Mouse (Mus musculus) embryonic fibroblast, embryonic 13.5 days (primary cell): ENCODE measurements around the gene 6030458C11Rik. TPM values are rescaled to one million over a fixed set of nuclear protein-coding genes. Genes with fewer than 3 reads are reported as not detected.

Experiments
- H3K27ac ChIP-seq: 2 replicates; pipeline ENCODE4 v1.5.1; 2012; ENCODE audit warnings: low read length, control low read depth, inconsistent platforms; ENCODE audit not compliant: insufficient read depth
- H3K4me1 ChIP-seq: 2 replicates; pipeline ENCODE4 v1.6.1; 2011; ENCODE audit warnings: low read length; ENCODE audit not compliant: control insufficient read depth, insufficient read depth
- H3K4me3 ChIP-seq: 2 replicates; pipeline ENCODE4 v1.5.1; 2011; ENCODE audit warnings: mild to moderate bottlenecking, control low read depth, low read length; ENCODE audit not compliant: insufficient read depth
- CTCF ChIP-seq: IDR thresholded peaks from 2 replicates; pipeline ENCODE4 v1.5.1; 2011; ENCODE audit warnings: mild to moderate bottlenecking, control low read depth, low read length, moderate library complexity, borderline replicate concordance; ENCODE audit not compliant: insufficient read depth
- POLR2A ChIP-seq: IDR thresholded peaks from 2 replicates; pipeline ENCODE4 v1.6.1; 2011; ENCODE audit warnings: low read depth, mild to moderate bottlenecking, control low read depth, low read length, moderate library complexity
- polyA plus RNA-seq: library from polyadenylated mRNA; stranded (reverse); fragments of >200 nt; gene quantifications from 2 replicates; pipeline ENCODE4 v1.2.4, GENCODE M21; 2011; ENCODE audit warnings: low read depth; ENCODE audit not compliant: missing spikeins, insufficient read length

The 6030458C11Rik gene
- 20.0 and 22.5 TPM in 2 replicates for polyA plus RNA-seq

DNA sequence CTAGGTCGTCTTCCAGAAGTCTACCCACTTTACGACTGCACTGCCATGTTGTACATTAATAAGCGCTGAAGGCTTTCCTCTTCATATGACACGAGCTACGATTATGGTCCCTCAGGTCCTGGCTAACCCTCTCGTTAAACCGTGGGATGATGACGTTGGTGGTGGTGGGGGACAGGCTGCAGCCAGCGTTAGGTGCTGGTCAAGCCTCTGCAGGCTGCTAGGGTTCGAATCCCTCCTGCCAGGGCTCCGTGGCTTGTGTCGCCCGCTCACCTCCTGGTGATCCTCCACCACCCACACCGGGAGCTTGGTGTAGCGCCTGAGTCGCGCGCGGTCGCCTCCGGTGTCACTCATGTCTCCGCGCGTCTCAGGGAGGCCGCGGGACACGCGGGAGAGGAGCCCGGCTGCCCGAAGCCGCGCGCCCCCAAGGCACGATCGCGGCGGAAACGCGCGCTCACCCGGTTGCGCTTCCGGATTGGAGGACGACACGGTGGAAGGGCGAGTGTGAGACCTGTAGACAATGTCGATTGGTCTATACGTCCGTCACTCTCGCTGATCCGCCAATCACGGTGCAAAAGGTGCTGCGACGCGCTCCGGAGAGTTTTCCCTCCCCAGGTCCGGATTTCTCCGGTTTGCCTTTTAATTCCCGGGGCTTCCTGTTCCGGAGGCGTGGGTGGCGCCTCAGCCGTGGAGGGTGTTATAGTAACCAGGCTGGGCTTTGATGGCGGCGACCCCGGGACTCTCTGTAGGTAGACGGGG is at the start of gene 6030458C11Rik, which contains the start of gene Drosha:
Gene 6030458C11Rik (minus strand): TSS at position 453 of the 756 bp plus-strand sequence.
Gene Drosha (plus strand): TSS at position 619 of the 756 bp plus-strand sequence.
- Histone ChIP-seq H3K4me1 (peaks cover 6% of the 10 kb centered on the region), H3K27ac (no peak within 1 kb of the TSS; the same call in 1 of the 2 replicates), H3K4me3 (peak within 1 kb of the TSS; percentile 92)
- TF ChIP-seq POLR2A: peak; percentile 68
- TF ChIP-seq CTCF: no peak

DNA sequence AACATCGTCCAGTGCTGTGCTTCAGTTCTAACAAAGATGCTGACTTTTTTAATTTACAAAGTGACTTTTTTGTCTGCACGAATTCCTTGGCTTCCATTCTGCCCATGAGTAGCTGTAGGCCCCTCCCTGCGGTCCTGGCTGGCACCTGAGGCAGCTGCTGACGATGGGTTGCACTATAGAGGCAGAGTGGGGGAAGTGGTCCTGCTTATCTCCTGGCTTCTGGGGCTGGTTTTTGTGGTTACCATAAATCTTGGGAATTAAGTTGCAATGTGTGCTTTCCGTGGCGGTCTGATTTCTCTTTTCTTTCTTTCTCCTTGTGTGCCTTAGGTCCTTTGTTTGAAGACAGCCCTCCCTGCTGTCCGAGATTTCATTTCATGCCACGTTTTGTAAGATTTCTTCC is 42.8 kb upstream of the 6030458C11Rik start:
- TF ChIP-seq POLR2A: no peak
- TF ChIP-seq CTCF: no peak
- no peak overlapping the region for H3K4me3 ChIP-seq

DNA sequence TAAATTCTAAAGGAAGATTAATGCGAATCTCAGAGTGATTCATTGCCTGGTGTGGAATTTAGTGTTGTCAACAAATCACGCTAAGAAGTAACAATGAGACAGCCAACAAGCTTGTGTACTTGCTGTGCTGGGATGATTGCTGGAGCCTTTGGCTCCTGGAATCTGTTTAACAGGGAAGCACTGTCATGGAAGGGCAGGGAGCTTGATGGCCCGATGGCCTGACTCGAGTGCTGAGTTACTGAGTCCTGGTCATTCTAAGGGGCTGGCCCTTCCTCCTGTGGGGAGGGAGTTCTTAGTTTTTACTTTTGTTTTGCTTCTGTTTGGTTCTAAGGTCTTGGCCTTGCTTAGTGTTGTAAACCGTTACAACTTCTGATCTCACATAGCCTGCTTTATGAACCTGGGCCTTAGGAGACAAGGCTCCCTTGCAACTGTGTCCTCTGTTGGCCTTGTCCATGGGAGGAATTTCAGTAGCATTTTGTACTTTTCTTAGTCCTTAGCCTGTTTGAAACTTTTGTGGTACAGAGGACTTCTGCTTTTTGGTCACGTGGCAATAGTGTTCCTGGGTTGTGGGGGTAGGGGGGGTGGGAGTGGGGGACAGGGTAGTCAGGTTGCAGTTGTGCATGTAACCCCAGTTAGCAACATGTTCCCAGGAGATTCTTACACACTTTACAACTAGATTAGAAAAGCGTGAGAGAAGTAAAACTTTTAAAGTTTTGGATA is 41.3 kb upstream of the 6030458C11Rik start:
- no peaks in the 10 kb centered on the region for H3K4me1 ChIP-seq
- TF ChIP-seq CTCF (no peak), POLR2A (no peak)
- H3K4me3 ChIP-seq: no peak overlapping the region
- H3K27ac ChIP-seq: no peak overlapping the region

More for the DNA sequence above, 42.8 kb upstream of the 6030458C11Rik start:
- Histone ChIP-seq H3K27ac (no peak overlapping the region), H3K4me1 (no peaks in the 10 kb centered on the region)

DNA sequence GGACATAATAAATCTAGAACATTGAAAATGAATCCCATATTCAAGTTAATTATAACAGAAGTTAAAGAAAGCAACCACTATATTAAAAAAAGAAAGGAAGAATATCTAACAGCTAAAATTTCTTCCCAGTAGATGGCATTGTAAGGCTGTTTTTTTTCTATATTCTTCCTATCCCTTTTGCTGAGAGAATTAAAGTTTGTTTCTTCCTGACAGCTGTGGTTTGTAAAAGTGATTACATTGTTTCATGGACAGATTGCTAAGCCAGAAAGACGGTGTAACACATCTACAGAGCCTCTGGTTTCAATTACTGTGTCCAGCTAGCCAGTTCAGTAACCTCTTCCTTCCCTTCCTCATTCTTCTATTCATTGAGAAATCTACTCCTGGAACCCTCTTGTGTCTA is 39.2 kb upstream of the 6030458C11Rik start:
- no peaks in the 10 kb centered on the region for H3K4me1 ChIP-seq
- TF ChIP-seq CTCF (no peak), POLR2A (no peak)
- H3K4me3 ChIP-seq: no peak overlapping the region

DNA sequence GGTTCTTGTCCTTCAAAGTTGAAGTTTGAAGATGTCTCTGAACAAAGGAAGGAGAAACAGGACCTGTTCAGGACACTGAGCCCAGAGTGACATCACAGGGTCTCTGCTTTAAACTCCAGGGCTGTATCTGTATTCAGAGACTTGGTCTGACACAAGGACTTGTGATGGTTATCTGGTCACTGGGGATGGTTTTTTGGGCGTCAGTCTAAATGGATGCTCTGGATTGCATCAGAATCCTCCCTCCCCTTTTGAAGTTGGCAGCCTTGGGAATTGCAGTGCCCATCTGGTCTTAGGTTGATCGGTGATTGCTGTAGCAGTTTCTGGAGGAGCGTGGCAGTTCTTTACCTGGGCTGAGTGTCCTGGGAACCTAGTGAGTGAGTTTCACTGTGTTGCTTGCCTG is 37.6 kb upstream of the 6030458C11Rik start:
- H3K4me3 ChIP-seq: no peak overlapping the region
- no peak overlapping the region for H3K27ac ChIP-seq
- no peak for TF ChIP-seq POLR2A
- no peak for TF ChIP-seq CTCF
- no peaks in the 10 kb centered on the region for H3K4me1 ChIP-seq

More for the DNA sequence above, 39.2 kb upstream of the 6030458C11Rik start:
- H3K27ac ChIP-seq: no peak overlapping the region; the same call in 1 of the 2 replicates

DNA sequence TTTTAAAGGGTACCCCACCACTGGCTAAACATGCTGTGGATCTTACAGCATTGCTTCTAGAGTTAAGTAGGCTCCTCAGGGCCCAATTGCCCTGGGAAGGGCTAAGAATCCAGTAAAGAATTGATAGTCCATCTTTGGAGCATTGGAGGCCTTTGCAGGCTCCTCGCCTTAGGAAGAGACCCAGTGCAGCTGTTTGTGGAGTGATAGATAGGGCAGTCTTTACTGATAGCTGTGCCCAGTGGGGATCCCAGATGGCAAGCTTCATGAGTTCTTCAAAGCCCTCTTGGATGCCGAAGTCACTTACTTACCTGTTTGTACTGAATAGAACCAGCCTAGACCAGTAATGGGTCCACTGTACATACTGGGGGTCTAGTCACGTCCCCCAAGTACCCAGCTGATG is 34.2 kb upstream of the 6030458C11Rik start:
- Histone ChIP-seq H3K4me1 (no peaks in the 10 kb centered on the region), H3K4me3 (no peak overlapping the region), H3K27ac (no peak overlapping the region)
- TF ChIP-seq POLR2A: no peak
- no peak for TF ChIP-seq CTCF

DNA sequence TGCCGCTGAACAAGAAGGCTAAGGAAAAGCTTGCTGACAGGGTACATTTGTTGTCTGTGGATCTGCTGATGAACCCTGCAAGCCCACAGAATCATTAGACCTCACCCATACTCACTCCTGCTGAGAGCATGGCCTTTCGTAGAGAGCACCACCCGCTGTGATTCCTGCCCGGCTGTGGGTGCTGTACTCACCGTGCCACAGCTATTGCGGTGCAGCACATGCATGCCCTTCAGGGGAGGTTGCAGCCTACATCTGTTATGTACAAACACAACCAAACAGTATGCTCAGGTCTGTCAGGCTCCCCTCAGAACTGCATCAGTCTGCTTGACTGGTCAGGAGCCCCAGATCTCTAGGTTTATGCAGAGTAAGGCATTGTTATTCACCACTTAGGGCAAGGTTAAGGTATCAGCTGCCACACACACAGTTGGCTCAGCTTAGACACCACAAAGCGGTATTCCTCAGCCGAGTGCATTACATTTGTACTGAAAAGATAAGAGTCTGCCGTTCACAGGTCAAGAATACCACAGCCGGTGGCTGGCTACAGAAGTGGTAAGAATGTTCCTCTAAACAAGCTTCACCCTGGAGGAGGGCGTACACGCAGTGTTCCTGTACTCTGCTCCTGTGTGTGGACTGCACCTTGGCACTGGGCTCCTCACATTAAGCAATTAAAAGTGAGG is 33.5 kb upstream of the 6030458C11Rik start:
- no peaks in the 10 kb centered on the region for H3K4me1 ChIP-seq
- no peak overlapping the region for H3K27ac ChIP-seq
- no peak for TF ChIP-seq CTCF
- no peak for TF ChIP-seq POLR2A
- no peak overlapping the region for H3K4me3 ChIP-seq

DNA sequence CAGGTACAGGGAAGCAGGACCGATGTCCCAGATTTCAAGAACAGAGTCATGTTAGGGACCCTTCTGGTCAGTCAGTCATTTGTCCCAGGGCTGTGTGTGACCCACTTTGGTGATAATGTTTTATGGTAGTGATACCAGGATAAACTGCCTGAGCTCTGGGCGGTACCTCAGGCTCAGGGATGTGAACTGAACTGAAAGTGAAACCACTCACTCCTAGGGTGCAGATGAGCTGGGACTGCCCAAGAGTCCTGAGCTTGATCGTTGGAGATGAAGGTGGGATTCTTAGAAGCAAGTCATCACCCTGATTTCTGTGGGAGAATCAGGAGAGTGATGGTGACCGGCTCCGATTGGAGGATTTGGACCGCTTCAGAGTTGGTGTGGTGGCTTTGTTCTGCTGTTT is 32.3 kb upstream of the 6030458C11Rik start:
- Histone ChIP-seq H3K4me3 (no peak overlapping the region), H3K4me1 (no peaks in the 10 kb centered on the region), H3K27ac (no peak overlapping the region)
- TF ChIP-seq POLR2A: no peak
- no peak for TF ChIP-seq CTCF

DNA sequence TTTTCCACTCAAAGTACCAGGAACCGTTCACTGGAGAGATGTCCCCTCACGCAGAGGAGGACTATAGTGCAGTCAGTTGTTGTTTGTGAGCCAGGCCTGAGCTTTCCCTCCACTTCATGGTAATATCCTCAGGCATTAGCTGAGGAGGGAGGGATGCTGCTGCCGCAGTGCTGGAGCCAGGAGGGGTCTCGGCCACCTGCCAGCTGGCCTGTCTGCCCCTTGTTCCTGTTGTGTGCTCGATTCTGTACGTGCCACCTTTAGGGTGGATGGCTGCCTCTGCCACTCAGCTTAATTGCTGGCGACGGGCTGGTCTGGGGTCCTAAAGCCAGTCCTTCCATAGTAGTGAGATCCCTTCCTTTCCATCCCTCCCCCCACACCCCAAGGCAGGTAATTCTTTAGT is 29.0 kb upstream of the 6030458C11Rik start:
- Histone ChIP-seq H3K27ac (no peak overlapping the region), H3K4me3 (no peak overlapping the region), H3K4me1 (no peaks in the 10 kb centered on the region; the same call in 1 of the 2 replicates)
- no peak for TF ChIP-seq POLR2A
- TF ChIP-seq CTCF: no peak
